Mouse (Mus musculus) liver, embryonic 11.5 days (tissue): Measurements from ENCODE around the gene Chchd6. TPM values are rescaled to one million over a fixed set of nuclear protein-coding genes. Genes with fewer than 3 reads are reported as not detected.

Experiments
- ATAC-seq: fragments of 200-750 bp; cut with Nextera tagmentation; replicated peaks from 2 replicates; pipeline ENCODE4 v1.8.0; 2017; ENCODE audit warnings: moderate number of reproducible peaks, mild to moderate bottlenecking, moderate TSS enrichment, moderate library complexity; ENCODE audit not compliant: low FRiP score
- DNase-seq: peaks from one replicate; pipeline ENCODE4 v3.0.0-alpha.2; 2017; ENCODE audit warnings: low spot score
- H3K27ac ChIP-seq: fragments of 300-500 bp; sonication (generic); 2 replicates; pipeline ENCODE4 v1.5.1; 2014; ENCODE audit warnings: mild to moderate bottlenecking, low read depth, low read length, control low read depth
- H3K27me3 ChIP-seq: fragments of 300-500 bp; sonication (generic); replicated peaks from 2 replicates; pipeline ENCODE4 v1.6.1; 2014; ENCODE audit warnings: low read length, mixed read lengths; ENCODE audit not compliant: control insufficient read depth, insufficient read depth
- H3K36me3 ChIP-seq: fragments of 300-500 bp; sonication (generic); 2 replicates; pipeline ENCODE4 v1.6.1; 2014; ENCODE audit warnings: mild to moderate bottlenecking, low read length, moderate library complexity, mixed read lengths; ENCODE audit not compliant: control insufficient read depth, insufficient read depth
- H3K4me1 ChIP-seq: fragments of 300-500 bp; sonication (generic); replicated peaks from 2 replicates; pipeline ENCODE4 v1.6.1; 2014; ENCODE audit warnings: low read length, mixed read lengths; ENCODE audit not compliant: control insufficient read depth, insufficient read depth
- H3K4me2 ChIP-seq: fragments of 300-500 bp; sonication (generic); 2 replicates; pipeline ENCODE4 v1.6.1; 2014; ENCODE audit warnings: mild to moderate bottlenecking, control low read depth, moderate library complexity
- H3K4me3 ChIP-seq: fragments of 300-500 bp; sonication (generic); 2 replicates; pipeline ENCODE4 v1.5.1; 2014; ENCODE audit warnings: low read depth, low read length, control low read depth
- H3K9ac ChIP-seq: fragments of 300-500 bp; sonication (generic); 2 replicates; pipeline ENCODE4 v1.6.1; 2014; ENCODE audit warnings: low read depth, low read length, control low read depth
- H3K9me3 ChIP-seq: fragments of 300-500 bp; sonication (generic); 2 replicates; pipeline ENCODE4 v1.6.1; 2016; ENCODE audit warnings: low read length, inconsistent platforms, mixed read lengths; ENCODE audit not compliant: control insufficient read depth
- WGBS: fragments of 180-500 bp; shearing (Covaris S2); extraction: QIAGEN DNeasy Blood & Tissue Kit; methylation state at CpG from one replicate; pipeline ENCODE4 v1.1.7; 2014; 5-methylcytosine and 5-hydroxymethylcytosine counted together
- polyA plus RNA-seq: library from polyadenylated mRNA; unstranded; fragments of >200 nt; fragmentation: Nextera tagmentation; extraction: Ambion mirVana; gene quantifications from 2 replicates; pipeline ENCODE4 v1.2.1, GENCODE M21; 2014

Gene Chchd6
- polyA plus RNA-seq, 1 experiment from 2014 or later = 43.2 TPM

DNA sequence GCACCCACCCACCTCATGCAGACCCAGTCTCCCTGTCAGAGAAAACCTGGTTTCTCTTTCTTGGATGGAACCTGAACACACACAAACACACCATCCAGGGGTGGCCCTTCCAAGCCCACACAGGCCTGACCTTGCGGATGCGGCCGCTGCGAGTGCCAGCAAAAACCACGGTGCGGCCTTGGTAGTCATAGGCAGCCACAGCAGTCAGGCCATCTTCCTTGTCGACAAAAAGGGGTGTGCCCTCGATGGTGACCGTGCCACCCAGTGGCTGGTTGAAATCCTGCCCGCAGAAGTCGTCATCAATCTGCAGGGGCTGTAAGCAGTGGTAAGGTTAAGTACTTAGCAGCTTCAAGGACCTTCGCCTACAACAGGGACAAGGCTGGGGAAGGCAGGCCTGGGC is 240.7 kb downstream of the Chchd6 start:
- Histone ChIP-seq H3K9me3 (no peaks in the 10 kb centered on the region), H3K36me3 (peaks cover 3% of the 10 kb centered on the region; the same call in 1 of the 2 replicates), H3K27me3 (no peaks in the 10 kb centered on the region), H3K27ac (no peak overlapping the region), H3K9ac (no peak overlapping the region), H3K4me2 (no peak overlapping the region), H3K4me1 (peaks cover 14% of the 10 kb centered on the region), H3K4me3 (no peak overlapping the region)
- no peak for ATAC-seq
- DNase-seq = no peak
- 88% methylated on average over 12 of the region's 12 CpGs for WGBS

- peaks cover 7% of the 10 kb centered on the region; the same call in 1 of the 2 replicates for H3K4me1 ChIP-seq
- ATAC-seq (no peak), DNase-seq (no peak)
- H3K9ac ChIP-seq = no peak overlapping the region
- H3K4me3 ChIP-seq = no peak overlapping the region
- H3K4me2 ChIP-seq = no peak overlapping the region
- no peaks in the 10 kb centered on the region for H3K27me3 ChIP-seq
- peaks cover 3% of the 10 kb centered on the region; the same call in 1 of the 2 replicates for H3K36me3 ChIP-seq
- 83% methylated on average over 5 of the region's 5 CpGs for WGBS
- no peaks in the 10 kb centered on the region for H3K9me3 ChIP-seq
- no peak overlapping the region for H3K27ac ChIP-seq
Observed at GRCm38 (mm10) chr6:89354076-89354475, 241.4 kb downstream of the Chchd6 start.

GRCm38 (mm10) chr6:89353101-89353500 is 242.4 kb downstream of the Chchd6 start:
- no peak overlapping the region for H3K4me2 ChIP-seq
- H3K4me1 ChIP-seq = 0 out of 2 replicates have a peak, but pooled peaks cover 5% of the 10 kb centered on the region
- 84% methylated on average over 8 of the region's 8 CpGs for WGBS
- no peak overlapping the region for H3K9ac ChIP-seq
- H3K4me3 ChIP-seq = no peak overlapping the region
- H3K27me3 ChIP-seq = no peaks in the 10 kb centered on the region
- H3K36me3 ChIP-seq = peaks cover 3% of the 10 kb centered on the region; the same call in 1 of the 2 replicates
- no peaks in the 10 kb centered on the region for H3K9me3 ChIP-seq
- H3K27ac ChIP-seq = no peak overlapping the region
- DNase-seq (no peak), ATAC-seq (no peak)

GRCm38 (mm10) chr6:89351441-89352137 is 243.9 kb downstream of the Chchd6 start:
- Histone ChIP-seq H3K36me3 (peaks cover 3% of the 10 kb centered on the region), H3K27me3 (no peaks in the 10 kb centered on the region), H3K4me2 (no peak overlapping the region), H3K4me3 (no peak overlapping the region), H3K4me1 (0 out of 2 replicates have a peak, but pooled peaks cover 5% of the 10 kb centered on the region), H3K9me3 (no peaks in the 10 kb centered on the region), H3K27ac (no peak overlapping the region), H3K9ac (no peak overlapping the region)
- ATAC-seq (no peak), DNase-seq (no peak)
- 58% methylated on average over 5 of the region's 5 CpGs for WGBS

GRCm38 (mm10) chr6:89350520-89350919 is 244.9 kb downstream of the Chchd6 start:
- Histone ChIP-seq H3K4me3 (no peak overlapping the region), H3K4me1 (peaks cover 10% of the 10 kb centered on the region), H3K9ac (no peak overlapping the region), H3K27ac (no peak overlapping the region), H3K36me3 (peaks cover 3% of the 10 kb centered on the region), H3K27me3 (no peaks in the 10 kb centered on the region), H3K9me3 (no peaks in the 10 kb centered on the region), H3K4me2 (no peak overlapping the region)
- WGBS = 93% methylated on average over 2 of the region's 2 CpGs
- no peak for ATAC-seq
- DNase-seq = no peak

DNA sequence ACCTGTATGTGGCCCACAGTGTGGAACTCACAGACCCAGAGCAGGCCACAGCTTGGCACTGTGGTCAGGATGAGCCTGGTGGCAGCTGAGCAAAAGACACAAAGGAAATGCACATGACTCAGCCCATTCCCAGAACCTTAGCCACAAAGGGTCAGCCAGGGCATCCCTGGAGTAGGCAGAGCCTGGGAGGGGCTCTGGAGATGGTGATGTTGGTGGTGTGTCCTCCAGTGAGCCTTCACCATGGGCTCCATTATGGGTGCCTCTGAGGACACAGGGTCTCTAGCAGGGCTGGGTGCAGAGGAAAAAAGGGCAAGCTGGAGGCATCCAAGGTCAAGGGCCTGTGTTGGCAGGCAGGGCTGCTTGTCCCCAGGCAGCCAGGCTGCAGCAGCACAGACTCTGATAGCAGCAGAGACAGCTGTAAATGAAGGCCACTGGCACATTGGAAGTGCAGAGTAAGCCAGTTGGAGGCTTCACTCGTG is 245.4 kb downstream of the Chchd6 start:
- Histone ChIP-seq H3K4me1 (peaks cover 13% of the 10 kb centered on the region), H3K36me3 (peaks cover 3% of the 10 kb centered on the region), H3K4me2 (no peak overlapping the region), H3K27me3 (no peaks in the 10 kb centered on the region), H3K27ac (no peak overlapping the region), H3K9ac (no peak overlapping the region), H3K4me3 (no peak overlapping the region), H3K9me3 (no peaks in the 10 kb centered on the region)
- ATAC-seq (no peak), DNase-seq (no peak)
- WGBS = 83% methylated on average over 1 of the region's 1 CpGs

- 83% methylated on average over 9 of the region's 9 CpGs for WGBS
- Histone ChIP-seq H3K4me3 (no peak overlapping the region), H3K4me2 (no peak overlapping the region), H3K27ac (no peak overlapping the region), H3K9me3 (no peaks in the 10 kb centered on the region), H3K36me3 (peaks cover 3% of the 10 kb centered on the region), H3K9ac (no peak overlapping the region), H3K4me1 (peaks cover 21% of the 10 kb centered on the region), H3K27me3 (no peaks in the 10 kb centered on the region)
- DNase-seq (no peak), ATAC-seq (no peak)
Observed at GRCm38 (mm10) chr6:89348363-89348762, 247.1 kb downstream of the Chchd6 start.

GRCm38 (mm10) chr6:89347792-89348191 is 247.7 kb downstream of the Chchd6 start:
- Histone ChIP-seq H3K27ac (no peak overlapping the region), H3K9me3 (no peaks in the 10 kb centered on the region), H3K4me1 (peaks cover 21% of the 10 kb centered on the region), H3K4me3 (no peak overlapping the region), H3K4me2 (no peak overlapping the region), H3K36me3 (peaks cover 3% of the 10 kb centered on the region), H3K9ac (no peak overlapping the region), H3K27me3 (no peaks in the 10 kb centered on the region)
- 85% methylated on average over 1 of the region's 1 CpGs for WGBS
- DNase-seq (no peak), ATAC-seq (no peak)

- H3K4me3 ChIP-seq = no peak overlapping the region
- no peak for ATAC-seq
- peaks cover 8% of the 10 kb centered on the region for H3K36me3 ChIP-seq
- H3K27me3 ChIP-seq = no peaks in the 10 kb centered on the region
- no peaks in the 10 kb centered on the region for H3K9me3 ChIP-seq
- no peak overlapping the region for H3K9ac ChIP-seq
- no peak for DNase-seq
- peaks cover 16% of the 10 kb centered on the region for H3K4me1 ChIP-seq
- no peak overlapping the region for H3K27ac ChIP-seq
- no peak overlapping the region for H3K4me2 ChIP-seq
- 96% methylated on average over 1 of the region's 1 CpGs for WGBS
Observed at GRCm38 (mm10) chr6:89345855-89346254, 249.6 kb downstream of the Chchd6 start.
